Mouse (Mus musculus): ENCODE measurements around the gene Magi1.

Magi1 gene

DNA sequence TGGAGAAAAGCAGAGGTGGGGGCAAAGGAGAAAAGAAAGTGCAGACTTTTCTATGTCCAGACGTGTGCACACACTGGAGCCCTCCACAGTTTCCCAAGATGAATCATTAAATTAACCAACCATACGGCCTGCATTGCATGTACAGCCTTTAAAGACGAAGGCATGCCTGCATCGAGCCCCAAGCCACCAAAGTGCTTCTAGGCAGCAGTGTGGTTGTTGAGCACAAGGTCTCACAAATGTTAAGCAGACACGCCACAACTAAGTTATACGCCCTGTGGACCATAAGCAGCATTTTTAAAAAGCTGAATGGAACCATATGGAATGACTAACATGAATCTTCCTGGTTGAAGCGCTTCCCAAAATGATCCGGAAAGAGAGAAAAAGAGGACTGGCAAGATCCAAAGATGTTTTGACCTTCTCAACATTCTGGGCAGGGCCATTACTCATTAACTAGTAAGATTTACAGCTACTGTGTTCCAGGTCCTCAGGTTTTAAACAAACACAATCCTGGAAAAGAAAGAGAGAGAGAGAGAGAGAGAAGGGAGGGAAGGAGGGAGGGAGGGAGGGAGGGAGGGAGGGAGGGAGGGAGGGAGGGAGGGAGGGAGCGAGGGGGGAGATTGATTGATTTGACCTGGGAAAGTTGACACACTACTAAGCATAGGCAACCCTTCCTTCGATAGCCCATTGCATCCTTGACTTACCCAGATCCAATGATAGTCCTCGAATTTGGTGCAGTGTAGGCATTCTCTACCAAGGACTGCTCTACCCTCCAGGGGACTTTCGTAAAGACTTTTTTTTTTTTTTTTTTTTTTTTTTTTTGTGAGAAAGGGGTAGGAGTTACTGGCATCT, 26.5 kb downstream of the Magi1 start:
- no peak for DNase-seq (ENCODE audit: low read depth)

DNA sequence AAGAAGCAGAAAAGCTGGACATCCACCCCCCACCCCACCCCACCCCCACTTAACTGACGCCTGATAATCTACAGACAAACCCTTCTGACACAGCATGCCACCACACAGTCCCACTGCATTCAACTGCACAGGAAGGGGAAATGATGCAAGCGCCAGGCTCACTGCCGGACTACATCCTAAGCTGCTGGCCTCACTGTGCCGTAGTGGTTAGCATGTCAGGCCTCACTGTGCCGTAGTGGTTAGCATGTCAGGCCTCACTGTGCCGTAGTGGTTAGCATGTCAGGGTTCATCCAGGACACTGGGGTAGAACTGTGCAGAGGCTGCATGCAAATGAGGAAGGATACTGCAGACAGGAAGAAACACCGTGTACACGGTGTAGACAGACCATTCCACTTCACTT, 29.8 kb downstream of the Magi1 start:
- no peak for DNase-seq (ENCODE audit: low read depth)

DNA sequence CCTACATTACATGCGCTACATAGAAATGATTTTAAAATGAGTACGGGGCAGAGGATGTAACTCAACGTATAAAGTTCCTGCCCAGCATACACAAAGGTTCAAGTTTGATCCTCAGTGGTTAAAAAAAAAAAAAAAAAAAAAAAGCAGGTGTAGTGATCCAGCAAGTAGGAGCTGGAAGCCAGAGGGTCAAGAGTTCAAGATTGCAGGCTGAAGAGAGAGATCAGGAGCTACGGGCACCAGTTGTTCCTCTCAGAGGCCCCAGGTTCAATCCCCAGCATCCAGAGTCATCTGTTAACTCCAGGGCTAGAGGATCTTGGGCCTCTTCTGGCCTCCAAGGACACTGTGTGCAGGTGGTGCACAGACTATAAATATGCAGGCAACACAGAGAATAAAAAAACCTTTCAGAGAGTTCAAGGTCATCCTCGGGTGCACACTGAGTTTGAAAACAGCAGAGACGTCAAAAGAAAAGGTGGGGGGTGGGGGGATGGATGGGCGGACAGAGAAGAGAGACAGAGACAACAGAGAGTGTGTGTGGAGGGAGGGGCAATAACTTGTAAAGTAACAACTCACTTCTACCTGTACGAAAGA, 32.3 kb downstream of the Magi1 start:
- no peak for DNase-seq (ENCODE audit: low read depth)

DNA sequence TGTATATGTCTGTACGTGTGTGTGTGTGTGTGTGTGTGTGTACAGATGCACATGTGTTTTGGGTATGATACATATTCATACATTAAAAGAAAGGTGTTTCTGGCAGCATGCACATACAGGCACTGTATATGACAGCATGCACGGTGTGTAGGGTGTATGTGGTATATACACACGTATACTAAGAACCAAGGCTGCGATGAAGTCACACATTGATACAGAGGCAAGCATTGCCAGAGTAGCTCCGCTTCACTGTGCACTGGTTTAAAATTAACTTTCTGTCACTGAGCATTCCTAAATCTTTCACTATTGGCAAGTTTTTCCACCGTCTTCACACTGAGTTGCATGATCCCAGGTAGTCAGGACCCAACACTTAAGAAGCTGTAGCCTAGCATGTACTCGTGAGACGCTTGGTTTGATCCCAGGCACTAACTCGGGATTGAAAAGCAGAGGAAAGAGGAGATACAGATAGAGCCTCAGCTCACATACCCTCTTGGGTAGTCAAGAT, 34.4 kb downstream of the Magi1 start:
- DNase-seq (ENCODE audit: low read depth), result no peak

DNA sequence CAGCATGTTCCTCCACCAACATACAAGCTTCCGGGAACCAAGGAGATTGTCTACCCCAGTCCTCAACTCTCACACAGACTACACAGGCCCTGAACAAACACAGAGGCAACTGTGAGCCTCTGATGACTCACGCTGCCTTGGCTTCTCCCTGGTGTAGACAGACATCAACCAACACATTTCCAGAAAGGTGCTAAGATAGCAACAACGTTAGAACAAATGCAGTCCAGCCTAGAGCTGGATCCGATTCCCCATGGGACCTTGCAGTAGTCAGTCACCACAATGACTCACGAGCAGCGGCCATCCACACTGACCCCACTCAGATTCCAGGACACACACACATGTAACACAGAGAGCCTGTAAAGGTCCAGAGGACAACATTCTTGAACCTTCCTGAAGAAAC, 42.5 kb downstream of the Magi1 start:
- DNase-seq (ENCODE audit: low read depth), result no peak

DNA sequence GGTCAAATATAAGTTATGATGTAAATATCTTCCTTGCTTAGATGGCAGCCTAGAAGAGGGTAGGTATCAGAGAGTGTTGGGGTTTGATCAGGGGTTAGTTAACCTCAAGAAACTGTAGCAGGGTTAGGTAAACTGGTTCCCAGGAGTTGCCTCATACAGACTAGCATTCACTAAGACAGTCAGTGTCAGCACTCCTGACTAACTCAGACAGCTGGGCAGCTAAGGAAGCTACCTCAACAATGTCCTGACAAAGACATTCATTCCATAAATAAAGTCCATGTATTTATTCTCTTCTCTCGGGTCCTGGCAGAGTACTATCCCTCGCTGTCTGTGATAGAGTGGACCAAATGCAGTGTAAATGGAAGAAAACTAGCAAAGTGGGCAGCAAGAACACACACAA, 45.1 kb downstream of the Magi1 start:
- no peak for DNase-seq (ENCODE audit: low read depth)

DNA sequence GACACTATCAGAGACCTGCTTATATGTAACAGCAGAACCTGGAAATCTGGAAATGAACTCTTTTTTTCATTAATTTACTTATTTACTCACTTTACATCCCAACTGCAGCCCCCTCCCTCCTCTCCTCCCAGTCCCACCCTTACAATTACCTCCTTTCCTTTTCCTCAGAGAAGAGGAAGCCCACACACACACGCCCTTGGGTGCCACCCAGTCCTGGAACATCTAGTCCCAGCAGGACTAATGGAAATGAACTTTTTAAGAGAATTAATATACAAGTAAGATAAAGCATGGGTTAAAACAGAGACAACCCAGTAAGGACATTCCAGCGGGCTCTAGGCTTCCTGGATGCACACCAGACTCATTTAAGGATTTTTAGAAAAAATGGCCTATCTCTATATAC, 46.8 kb downstream of the Magi1 start:
- no peak for DNase-seq (ENCODE audit: low read depth)

DNA sequence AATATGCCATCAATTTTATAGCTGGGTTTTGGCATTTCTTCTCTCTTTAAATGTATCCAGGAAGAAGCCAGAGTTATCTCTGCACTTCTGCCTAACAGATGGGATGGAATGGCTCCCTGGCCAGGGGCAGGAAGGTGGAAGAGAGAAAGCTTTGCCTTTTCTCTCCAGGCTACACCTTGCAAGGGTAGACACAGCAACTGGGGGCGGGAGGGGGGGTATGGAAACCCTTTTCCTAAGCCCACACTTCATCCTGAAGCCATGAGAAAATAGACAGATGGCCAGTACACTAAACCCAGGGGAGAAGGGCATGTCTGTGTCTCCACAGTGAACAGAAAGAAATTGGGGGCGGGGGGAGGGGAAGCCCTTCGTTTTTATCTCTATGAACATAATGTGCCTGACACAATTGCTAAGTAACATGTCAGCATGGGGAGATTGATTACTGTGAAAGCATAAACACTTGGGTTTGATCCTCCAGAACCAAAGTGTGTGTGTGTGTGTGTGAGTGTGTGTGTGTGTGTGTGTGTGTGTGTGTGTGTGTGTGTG, 51.4 kb downstream of the Magi1 start:
- DNase-seq (ENCODE audit: low read depth), result no peak

DNA sequence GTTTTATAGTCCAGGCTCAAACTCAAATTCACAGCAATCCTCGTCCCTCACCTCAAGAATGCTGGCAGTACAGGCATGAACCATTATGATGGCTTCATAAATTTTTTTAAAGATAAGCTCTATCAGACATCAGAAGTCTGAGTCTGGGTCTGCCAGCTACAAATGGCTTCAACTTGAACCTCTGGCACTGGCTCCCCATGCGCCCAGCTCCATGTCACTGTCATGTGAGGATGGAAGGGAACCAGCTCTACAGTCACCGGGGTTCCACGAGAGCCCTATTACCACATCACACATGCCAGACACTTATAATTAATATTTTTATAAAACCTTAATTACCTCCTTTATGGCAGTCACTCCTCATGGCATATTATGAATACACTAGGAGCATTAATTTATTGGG, 51.9 kb downstream of the Magi1 start:
- DNase-seq (ENCODE audit: low read depth), result no peak

DNA sequence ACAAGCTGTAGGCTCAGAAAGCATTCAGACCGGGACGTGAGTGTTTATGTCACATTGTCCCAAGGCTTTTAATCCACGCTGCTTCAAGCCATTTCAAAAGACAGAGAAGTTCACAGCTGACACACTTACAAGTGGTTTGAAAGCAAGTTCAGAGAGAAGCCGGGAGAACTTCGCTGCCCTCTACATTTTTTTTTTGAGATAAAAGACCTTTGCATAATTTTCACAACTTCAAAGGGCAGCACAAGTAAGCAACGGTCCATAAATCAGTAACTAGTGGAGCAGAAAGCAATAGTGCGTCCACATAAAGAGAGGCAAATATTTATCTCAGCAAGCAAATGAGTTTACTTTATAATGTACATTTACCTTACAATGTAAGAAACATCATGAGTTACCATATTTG, 52.4 kb downstream of the Magi1 start:
- DNase-seq (ENCODE audit: low read depth), result no peak

DNA sequence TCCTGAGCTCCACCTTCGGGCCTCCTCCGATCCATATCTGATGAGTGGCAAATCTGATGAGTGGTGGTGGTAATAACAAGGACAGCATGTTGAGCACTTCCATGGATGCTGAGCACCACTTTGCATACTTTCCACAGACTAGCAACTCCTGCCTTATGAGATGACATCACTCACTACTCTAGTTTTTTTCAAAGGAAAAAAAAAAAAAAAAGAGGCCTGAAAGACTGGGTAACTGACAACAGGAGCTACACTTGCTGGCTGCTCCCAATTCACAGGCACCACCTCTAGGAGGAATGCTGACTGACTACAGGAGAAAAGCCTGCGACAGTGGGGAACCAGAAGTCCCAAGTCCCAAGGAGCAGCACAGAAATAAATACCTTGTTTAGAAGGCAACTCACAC, 52.8 kb downstream of the Magi1 start:
- no peak for DNase-seq (ENCODE audit: low read depth)

DNA sequence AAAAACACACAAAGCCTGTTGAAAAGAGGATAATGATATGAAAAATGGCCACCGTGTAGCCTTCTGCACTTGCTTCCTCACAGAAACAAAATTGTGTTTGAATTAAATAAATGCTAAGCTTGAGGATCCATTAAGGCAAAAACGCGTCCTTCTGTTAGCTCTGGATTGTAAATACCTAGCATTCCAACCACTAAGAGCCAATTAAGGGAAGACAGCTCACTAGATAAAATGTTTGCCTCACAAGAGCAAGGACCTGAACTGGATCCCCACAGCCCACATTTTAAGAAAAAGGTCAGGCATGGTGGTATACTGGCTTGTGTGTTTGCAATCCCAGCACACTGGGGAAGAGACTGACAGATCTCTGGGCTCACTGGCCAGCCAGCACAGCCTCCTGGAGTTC, 53.6 kb downstream of the Magi1 start:
- no peak for DNase-seq (ENCODE audit: low read depth)

DNA sequence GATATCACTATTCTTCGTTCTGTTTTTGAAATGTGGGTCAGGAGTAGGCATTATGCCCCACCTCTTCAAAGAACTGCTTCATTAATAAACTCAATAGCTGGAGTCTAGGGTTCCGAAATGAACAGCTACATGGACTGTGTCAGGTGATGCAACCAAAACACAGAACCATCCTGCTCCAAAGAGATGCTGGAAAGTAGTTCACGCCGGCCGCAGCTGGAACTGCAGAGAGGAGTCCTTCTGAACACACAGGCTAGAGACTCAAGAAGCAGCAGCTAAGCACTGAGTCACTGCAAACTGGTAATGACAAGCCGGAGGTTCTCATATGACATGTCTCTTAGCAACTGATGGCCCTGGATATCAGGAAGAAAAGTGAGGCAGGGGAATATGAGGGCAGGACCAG, 57.5 kb downstream of the Magi1 start:
- DNase-seq (ENCODE audit: low read depth), result no peak

DNA sequence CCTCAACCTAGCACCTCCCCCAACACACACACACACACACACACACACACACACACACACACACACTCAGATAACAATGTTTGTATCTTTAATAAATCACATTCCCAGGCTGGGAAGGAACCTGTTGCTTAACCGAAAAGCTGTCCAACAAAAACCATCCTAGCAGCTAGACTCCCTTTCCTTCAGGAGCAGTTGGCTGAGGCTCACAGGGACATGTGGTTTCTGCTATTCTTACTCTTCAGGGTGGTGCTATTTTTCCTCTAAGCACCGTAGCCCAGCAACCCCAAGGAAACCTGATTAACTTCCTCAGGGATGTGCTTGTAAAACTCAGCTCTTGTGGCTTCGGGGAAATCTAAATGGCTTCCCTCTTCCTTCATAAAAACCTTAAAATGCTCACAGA, 57.9 kb downstream of the Magi1 start:
- DNase-seq (ENCODE audit: low read depth), result no peak

DNA sequence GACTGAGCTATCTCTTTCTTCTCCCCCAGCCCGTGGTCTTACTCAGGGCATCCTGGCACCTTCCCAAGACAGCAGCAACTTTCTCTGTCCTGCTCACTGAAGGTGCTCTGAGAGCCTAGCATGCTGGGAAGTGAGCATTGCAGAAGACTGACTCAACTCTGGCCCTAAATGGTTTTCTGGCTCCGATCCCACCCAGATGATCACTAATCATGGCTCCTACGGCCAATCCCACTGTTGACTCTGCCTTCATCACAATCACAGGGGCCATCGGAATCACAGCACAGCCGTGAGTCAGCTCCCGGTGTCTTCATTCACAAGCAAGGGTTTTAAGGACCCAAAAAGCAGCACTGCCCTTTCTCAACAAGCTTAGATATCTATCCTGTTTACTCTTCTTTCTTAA, 58.6 kb downstream of the Magi1 start:
- no peak for DNase-seq (ENCODE audit: low read depth)

DNA sequence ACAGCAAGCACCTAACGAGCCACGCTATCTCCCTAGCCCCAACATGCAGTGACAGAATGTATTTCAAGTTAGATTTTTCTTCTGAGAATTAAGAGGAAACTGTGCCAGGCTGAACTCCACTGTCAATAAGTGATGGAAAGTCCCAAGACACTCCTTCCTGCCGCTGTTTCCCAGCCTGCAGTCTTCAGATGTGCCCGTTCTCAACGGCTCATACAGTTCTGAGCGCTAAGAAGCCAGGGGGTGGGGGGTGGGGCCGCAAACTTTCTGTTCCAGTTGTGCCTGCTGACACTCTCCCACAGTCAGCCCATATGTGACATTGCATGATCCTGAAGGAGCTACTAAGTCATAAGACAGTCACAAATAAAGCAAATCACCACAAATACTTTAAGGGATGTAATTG, 61.5 kb downstream of the Magi1 start:
- DNase-seq (ENCODE audit: low read depth), result no peak

DNA sequence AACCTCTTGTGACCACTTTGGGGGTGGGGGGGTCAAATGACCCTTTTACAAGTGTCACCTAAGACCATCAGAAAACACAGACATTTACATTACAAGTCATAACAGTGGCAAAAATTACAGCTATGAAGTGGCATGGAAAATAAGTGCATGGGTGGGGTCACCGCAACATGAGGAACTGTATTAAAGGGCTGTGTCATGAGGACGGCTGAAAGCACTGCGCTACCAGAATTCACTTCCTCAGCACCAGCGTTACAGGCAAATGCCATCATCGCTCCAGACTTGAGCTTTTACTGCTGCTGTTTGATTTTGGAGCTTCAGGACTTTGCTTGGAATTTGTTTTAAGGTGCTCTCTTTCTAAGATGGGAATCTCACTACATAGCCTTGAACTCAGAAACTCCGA, 62.0 kb downstream of the Magi1 start:
- no peak for DNase-seq (ENCODE audit: low read depth)

DNA sequence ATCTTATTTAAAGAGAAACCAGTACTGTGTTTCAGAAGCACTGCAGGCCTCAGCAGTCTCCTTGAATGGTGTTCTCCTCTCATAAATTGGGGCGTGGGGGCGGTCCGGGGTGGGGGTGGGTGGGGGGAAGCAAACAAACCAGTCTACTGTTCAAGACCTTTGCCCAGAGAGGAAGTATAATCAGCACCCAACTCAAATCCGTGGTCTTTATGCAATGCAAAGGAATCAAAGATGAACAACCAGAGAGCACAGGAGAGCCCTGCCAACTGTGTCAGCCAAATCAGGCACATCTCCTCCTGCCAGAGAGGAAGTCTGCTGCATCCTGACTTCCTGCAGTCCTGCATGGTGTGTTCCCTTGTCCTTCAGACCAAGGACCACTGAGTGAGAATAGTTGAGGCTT, 65.6 kb downstream of the Magi1 start:
- DNase-seq (ENCODE audit: low read depth), result no peak

DNA sequence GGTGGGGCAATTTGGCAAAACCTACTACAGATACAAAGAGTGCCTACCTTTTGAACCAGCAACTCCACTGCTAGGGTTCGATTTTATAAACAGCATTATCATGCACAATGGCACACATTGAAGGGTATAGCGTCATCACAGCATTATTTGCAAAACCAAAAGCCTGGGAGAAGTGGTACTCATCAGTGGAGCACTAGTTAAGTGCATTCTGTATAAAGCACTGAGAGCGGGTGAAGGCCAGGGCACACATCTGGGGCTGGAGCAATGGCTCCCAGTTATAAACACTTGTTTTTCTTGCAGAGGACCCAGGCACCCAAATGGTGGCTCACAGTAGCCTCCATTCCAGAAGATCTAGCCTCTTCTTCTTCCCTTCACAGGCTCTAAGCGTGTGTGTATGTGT, 67.9 kb downstream of the Magi1 start:
- no peak for DNase-seq (ENCODE audit: low read depth)

DNA sequence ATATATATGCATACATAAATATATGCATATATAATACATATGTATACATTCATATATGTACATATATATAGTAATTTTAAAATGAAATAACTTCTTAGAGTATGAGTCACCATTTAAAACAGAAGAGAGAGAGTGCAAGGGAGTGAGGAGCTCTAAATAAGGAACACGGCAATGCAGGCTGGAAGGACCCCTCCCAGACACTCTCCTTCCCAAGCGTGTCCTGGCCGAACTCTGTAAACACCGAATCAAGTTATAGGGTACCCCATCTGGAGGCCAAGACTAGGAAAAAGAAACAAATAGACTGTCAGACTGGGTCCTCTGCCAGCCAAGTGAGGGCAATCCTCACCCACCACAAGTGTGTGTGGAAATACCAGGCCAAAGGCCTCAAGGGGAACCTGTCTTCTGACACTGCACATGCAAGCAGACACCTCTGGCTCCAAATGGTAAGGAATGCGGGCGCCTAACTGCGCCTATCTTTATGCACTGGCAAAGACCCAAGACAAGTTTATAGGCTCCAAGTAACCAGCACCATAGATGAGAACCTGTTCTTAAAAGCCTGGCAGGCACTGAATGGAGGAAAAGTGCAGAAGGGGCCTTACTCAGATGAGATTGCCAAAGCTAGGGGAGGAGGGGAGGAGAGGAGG, 68.7 kb downstream of the Magi1 start:
- DNase-seq (ENCODE audit: low read depth), result no peak

DNA sequence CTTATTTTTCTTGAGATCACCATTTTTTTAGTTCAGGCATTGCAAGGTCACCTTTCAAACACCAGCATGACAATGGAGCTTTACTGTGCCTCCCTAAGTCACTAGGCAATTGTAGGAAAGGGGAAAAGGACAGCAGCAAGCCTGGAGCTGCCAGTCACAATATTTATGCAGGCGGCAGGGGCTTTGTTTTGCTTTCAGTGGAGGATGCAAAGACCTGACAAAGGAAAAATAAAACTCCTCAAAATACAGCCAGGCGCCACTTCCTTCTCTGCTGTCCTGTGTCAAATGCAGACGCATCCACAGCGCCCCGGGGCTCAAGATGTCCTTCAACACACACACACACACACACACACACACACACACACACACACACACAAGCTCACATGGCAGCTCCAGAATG, 77.8 kb downstream of the Magi1 start:
- DNase-seq (ENCODE audit: low read depth), result no peak

DNA sequence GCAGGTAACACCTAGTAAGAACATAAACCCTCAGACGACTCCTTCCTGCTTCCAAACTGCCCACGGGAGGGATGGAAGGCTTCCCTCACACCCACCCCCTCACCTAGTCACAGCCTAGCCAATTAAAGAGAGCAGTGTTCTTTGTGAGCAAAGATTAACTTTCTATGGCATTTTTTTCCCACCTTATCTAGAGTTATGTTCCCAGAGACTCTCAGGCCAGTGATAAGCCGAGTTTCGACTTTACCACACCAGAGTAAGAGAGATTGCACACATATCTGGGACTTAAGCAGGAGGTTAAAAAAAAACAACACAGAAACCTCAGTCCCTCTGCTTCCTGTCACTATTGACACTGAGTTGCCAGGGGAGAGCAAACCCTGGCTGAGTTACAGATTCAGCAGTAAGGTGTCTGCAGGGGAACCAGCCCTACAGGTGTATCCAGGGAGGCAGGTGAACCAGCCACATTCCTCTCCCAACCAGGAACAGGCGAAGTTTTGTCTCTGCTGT, 80.0 kb downstream of the Magi1 start:
- DNase-seq (ENCODE audit: low read depth), result no peak

DNA sequence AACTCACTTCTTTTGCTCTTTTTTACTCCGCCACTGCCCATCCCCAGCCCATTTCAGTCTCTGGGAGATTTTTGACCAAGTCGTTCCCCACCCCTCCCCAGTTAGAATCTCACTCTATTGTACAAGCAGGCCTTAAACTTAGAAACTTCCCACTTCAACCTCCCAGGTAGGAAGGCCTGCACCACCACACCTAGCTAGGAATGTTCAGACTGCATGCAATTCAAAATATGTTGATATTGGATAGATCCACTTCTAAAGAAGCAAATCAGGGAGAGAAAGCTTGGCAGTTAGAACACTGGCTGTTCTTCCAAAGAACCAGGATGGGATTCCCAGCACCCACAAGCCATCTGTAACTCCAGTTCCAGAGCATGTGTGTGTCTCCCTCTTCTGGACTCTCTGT, 81.8 kb downstream of the Magi1 start:
- no peak for DNase-seq (ENCODE audit: low read depth)
